Mouse (Mus musculus): Measurements from ENCODE around the gene Gm10719.
"Not testable (repeated sequence)": the region's sequence is repeated elsewhere in the genome, so short reads cannot be mapped to it uniquely, and the experiment has no call there.

Gm10719 gene

DNA sequence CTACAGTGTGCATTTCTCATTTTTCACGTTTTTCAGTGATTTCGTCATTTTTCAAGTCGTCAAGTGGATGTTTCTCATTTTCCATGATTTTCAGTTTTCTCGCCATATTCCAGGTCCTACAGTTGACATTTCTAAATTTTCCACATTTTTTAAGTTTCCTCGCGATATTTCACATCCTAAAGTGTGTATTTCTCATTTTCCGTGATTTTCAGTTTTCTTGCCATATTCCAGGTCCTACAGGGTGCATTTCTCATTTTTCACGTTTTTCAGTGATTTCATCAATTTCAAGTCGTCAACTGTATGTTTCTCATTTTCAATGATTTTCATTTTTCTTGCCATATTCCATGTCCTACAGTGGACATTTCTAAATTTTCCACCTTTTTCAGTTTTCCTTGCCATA, at the start of gene Gm10719:
Gene Gm10719, plus strand, starts transcription at position 301 of the 400 bp plus-strand sequence.
- not testable (repeated sequence) for DNase-seq

DNA sequence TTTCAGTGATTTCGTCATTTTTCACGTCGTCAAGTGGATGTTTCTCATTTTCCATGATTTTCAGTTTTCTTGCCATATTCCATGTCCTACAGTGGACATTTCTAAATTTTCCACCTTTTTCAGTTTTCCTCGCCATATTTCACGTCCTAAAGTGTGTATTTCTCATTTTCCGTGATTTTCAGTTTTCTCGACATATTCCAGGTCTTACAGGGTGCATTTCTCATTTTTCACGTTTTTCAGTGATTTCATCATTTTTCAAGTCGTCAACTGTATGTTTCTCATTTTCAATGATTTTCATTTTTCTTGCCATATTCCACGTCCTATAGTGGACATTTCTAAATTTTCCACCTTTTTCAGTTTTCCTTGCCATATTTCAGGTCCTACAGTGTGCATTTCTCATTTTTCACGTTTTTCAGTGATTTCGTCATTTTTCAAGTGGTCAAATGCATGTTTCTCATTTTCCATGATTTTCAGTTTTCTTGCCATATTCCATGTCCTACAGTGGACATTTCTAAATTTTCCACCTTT, 16.7 kb upstream of the Gm10719 start, which contains the start of gene Gm10722:
Gene Gm10722, plus strand, starts transcription at position 478 of the 528 bp plus-strand sequence.
- DNase-seq: not testable (repeated sequence)

GRCm38 (mm10) chr9:3001006-3001405, 16.2 kb upstream of the Gm10719 start:
- peak; percentile 10 for DNase-seq

- DNase-seq: peak; percentile 99
Measured at GRCm38 (mm10) chr9:3001948-3002659, 15.1 kb upstream of the Gm10719 start.

DNA sequence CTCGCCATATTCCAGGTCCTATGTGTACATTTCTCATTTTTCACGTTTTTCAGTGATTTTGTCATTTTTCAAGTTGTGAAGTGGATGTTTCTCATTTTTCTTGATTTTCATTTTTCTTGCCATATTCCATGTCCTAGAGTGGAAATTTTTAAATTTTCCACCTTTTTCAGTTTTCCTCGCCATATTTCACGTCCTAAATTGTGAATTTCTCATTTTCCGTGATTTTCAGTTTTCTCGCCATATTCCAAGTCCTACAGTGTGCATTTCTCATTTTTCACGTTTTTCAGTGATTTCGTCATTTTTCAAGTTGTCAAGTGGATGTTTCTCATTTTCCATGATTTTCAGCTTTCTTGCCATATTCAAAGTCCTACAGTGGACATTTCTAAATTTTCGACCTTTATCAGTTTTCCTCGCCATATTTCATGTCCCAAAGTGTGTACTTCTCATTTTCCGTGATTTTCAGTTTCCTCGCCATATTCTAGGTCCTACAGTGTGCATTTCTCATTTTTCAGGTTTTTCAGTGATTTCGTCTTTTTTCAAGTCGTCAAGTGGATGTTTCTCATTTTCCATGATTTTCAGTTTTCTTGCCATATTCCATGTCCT, 14.3 kb upstream of the Gm10719 start, which contains the start of gene Gm11168:
Gene Gm11168, plus strand, starts transcription at position 553 of the 603 bp plus-strand sequence.
- DNase-seq: not testable (repeated sequence)

GRCm38 (mm10) chr9:3006179-3006578, 11.0 kb upstream of the Gm10719 start:
- DNase-seq: not testable (repeated sequence)

DNA sequence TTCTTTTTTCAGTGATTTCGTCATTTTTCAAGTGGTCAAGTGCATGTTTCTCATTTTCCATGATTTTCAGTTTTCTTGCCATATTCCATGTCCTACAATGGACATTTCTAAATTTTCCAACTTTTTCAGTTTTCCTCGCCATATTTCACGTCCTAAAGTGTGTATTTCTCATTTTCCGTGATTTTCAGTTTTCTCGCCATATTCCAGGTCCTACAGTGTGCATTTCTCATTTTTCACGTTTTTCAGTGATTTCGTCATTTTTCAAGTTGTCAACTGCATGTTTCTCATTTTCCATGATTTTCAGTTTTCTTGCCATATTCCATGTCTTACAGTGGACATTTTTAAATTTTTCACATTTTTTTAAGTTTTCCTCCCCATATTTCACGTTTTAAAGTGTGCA, 10.6 kb upstream of the Gm10719 start:
- DNase-seq: peak; percentile 84

- not testable (repeated sequence) for DNase-seq
Measured at GRCm38 (mm10) chr9:3007272-3007671, 9.9 kb upstream of the Gm10719 start.

DNA sequence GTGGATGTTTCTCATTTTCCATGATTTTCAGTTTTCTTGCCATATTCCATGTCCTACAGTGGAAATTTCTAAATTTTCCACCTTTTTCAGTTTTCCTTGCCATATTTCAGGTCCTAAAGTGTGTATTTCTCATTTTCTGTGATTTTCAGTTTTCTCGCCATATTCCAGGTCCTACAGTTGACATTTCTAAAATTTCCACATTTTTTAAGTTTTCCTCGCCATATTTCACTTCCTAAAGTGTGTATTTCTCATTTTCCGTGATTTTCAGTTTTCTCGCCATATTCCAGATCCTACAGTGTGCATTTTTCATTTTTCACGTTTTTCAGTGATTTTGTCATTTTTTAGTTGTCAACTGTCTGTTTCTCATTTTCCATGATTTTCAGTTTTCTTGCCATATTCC, 7.9 kb upstream of the Gm10719 start:
- not testable (repeated sequence) for DNase-seq

DNA sequence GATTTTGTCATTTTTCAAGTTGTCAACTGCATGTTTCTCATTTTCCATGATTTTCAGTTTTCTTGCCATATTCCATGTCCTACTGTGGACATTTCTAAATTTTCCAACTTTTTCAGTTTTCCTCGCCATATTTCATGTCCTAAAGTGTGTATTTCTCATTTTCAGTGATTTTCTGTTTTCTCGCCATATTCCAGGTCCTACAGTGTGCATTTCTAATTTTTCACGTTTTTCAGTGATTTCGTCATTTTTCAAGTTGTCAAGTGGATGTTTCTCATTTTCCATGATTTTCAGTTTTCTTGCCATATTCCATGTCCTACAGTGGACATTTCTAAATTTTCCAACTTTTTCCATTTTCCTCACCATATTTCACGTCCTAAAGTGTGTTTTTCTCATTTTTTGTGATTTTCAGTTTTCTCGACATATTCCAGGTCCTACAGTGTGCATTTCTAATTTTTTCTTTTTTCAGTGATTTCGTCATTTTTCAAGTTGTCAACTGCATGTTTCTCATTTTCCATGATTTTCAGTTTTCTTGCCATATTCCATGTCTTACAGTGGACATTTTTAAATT, 5.1 kb upstream of the Gm10719 start:
- not testable (repeated sequence) for DNase-seq

DNA sequence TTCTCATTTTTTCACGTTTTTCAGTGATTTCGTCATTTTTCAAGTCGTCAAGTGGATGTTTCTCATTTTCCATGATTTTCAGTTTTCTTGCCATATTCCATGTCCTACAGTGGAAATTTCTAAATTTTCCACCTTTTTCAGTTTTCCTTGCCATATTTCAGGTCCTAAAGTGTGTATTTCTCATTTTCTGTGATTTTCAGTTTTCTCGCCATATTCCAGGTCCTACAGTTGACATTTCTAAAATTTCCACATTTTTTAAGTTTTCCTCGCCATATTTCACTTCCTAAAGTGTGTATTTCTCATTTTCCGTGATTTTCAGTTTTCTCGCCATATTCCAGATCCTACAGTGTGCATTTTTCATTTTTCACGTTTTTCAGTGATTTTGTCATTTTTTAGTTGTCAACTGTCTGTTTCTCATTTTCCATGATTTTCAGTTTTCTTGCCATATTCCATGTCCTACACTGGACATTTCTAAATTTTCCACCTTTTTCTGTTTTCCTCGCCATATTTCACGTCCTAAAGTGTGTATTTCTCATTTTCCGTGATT, 4.4 kb upstream of the Gm10719 start, which contains the start of gene Gm10721:
Gene Gm10721, plus strand, starts transcription at position 408 of the 547 bp plus-strand sequence.
- DNase-seq: not testable (repeated sequence)

DNA sequence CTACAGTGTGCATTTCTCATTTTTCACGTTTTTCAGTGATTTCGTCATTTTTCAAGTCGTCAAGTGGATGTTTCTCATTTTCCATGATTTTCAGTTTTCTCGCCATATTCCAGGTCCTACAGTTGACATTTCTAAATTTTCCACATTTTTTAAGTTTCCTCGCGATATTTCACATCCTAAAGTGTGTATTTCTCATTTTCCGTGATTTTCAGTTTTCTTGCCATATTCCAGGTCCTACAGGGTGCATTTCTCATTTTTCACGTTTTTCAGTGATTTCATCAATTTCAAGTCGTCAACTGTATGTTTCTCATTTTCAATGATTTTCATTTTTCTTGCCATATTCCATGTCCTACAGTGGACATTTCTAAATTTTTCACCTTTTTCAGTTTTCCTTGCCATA, 1.9 kb upstream of the Gm10719 start, which contains the start of gene Gm10720:
Gene Gm10720, plus strand, starts transcription at position 301 of the 400 bp plus-strand sequence.
- not testable (repeated sequence) for DNase-seq

DNA sequence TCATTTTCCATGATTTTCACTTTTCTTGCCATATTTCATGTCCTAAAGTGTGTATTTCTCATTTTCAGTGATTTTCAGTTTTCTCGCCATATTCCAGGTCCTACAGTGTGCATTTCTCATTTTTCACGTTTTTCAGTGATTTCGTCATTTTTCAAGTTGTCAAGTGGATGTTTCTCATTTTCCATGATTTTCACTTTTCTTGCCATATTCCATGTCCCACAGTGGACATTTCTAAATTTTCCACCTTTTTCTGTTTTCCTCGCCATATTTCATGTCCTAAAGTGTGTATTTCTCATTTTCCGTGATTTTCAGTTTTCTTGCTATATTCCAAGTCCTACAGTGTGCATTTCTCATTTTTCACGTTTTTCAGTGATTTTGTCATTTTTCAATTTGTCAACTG, 1.3 kb upstream of the Gm10719 start:
- peak; percentile 7 for DNase-seq

DNA sequence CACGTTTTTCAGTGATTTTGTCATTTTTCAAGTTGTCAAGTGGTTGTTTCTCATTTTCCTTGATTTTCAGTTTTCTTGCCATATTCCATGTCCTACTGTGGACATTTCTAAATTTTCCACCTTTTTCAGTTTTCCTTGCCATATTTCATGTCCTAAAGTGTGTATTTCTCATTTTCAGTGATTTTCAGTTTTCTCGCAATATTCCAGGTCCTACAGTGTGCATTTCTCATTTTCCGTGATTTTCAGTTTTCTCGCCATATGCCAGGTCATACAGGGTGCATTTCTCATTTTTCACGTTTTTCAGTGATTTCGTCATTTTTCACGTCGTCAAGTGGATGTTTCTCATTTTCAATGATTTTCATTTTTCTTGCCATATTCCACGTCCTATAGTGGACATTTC, 1.7 kb downstream of the Gm10719 start:
- DNase-seq: peak; percentile 71

DNA sequence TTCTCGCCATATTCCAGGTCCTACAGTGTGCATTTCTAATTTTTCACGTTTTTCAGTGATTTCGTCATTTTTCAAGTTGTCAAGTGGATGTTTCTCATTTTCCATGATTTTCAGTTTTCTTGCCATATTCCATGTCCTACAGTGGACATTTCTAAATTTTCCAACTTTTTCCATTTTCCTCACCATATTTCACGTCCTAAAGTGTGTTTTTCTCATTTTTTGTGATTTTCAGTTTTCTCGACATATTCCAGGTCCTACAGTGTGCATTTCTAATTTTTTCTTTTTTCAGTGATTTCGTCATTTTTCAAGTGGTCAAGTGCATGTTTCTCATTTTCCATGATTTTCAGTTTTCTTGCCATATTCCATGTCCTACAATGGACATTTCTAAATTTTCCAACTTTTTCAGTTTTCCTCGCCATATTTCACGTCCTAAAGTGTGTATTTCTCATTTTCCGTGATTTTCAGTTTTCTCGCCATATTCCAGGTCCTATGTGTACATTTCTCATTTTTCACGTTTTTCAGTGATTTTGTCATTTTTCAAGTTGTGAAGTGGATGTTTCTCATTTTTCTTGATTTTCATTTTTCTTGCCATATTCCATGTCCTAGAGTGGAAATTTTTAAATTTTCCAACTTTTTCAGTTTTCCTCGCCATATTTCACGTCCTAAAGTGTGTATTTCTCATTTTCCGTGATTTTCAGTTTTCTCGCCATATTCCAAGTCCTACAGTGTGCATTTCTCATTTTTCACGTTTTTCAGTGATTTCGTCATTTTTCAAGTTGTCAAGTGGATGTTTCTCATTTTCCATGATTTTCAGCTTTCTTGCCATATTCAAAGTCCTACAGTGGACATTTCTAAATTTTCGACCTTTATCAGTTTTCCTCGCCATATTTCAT, 2.9 kb downstream of the Gm10719 start:
- DNase-seq: peak; percentile 78

DNA sequence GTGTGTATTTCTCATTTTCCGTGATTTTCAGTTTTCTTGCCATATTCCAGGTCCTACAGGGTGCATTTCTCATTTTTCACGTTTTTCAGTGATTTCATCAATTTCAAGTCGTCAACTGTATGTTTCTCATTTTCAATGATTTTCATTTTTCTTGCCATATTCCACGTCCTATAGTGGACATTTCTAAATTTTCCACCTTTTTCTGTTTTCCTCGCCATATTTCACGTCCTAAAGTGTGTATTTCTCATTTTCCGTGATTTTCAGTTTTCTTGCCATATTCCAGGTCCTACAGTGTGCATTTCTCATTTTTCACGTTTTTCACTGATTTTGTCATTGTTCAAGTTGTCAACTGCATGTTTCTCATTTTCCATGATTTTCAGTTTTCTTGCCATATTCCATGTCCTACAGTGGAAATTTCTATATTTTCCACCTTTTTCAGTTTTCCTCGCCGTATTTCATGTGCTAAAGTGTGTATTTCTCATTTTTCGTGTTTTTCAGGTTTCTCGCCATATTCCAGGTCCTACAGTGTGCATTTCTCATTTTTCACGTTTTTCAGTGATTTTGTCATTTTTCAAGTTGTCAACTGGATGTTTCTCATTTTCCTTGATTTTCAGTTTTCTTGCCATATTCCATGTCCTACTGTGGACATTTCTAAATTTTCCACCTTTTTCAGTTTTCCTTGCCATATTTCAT, 5.3 kb downstream of the Gm10719 start:
- peak; percentile 80 for DNase-seq

GRCm38 (mm10) chr9:3023312-3023984, 6.2 kb downstream of the Gm10719 start, which contains the start of gene Gm10718:
Gene Gm10718, plus strand, starts transcription at chr9:3023547.
- peak; percentile 14 for DNase-seq

DNA sequence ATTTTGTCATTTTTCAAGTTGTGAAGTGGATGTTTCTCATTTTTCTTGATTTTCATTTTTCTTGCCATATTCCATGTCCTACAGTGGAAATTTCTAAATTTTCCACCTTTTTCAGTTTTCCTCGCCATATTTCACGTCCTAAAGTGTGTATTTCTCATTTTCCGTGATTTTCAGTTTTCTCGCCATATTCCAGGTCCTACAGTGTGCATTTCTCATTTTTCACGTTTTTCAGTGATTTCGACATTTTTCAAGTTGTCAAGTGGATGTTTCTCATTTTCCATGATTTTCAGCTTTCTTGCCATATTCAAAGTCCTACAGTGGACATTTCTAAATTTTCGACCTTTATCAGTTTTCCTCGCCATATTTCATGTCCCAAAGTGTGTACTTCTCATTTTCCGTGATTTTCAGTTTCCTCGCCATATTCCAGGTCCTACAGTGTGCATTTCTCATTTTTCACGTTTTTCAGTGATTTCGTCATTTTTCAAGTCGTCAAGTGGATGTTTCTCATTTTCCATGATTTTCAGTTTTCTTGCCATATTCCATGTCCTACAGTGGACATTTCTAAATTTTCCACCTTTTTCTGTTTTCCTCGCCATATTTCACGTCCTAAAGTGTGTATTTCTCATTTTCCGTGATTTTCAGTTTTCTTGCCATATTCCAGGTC, 6.9 kb downstream of the Gm10719 start:
- peak; percentile 53 for DNase-seq

DNA sequence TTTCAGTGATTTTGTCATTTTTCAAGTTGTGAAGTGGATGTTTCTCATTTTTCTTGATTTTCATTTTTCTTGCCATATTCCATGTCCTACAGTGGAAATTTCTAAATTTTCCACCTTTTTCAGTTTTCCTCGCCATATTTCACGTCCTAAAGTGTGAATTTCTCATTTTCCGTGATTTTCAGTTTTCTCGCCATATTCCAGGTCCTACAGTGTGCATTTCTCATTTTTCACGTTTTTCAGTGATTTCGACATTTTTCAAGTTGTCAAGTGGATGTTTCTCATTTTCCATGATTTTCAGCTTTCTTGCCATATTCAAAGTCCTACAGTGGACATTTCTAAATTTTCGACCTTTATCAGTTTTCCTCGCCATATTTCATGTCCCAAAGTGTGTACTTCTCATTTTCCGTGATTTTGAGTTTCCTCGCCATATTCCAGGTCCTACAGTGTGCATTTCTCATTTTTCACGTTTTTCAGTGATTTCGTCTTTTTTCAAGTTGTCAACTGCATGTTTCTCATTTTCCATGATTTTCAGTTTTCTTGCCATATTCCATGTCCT, 7.8 kb downstream of the Gm10719 start, which contains the start of gene Gm10717:
Gene Gm10717, plus strand, starts transcription at position 506 of the 556 bp plus-strand sequence.
- peak; percentile 59 for DNase-seq

- peak; percentile 68 for DNase-seq
Measured at GRCm38 (mm10) chr9:3025653-3026052, 8.4 kb downstream of the Gm10719 start.

Measured in lung, postnatal 10 days (tissue).